Mouse (Mus musculus) heart, postnatal 0 days (tissue): ENCODE measurements around the gene Disp1.

ENCODE experiments used
- CTCF ChIP-seq: IDR thresholded peaks from 2 replicates; pipeline ENCODE4 v1.5.1; 2016; ENCODE audit warnings: antibody characterized with exemption, control low read depth, low read depth
- EP300 ChIP-seq: IDR thresholded peaks from 2 replicates; pipeline ENCODE4 v1.6.1; 2016; ENCODE audit warnings: antibody characterized with exemption, low read depth

DNA sequence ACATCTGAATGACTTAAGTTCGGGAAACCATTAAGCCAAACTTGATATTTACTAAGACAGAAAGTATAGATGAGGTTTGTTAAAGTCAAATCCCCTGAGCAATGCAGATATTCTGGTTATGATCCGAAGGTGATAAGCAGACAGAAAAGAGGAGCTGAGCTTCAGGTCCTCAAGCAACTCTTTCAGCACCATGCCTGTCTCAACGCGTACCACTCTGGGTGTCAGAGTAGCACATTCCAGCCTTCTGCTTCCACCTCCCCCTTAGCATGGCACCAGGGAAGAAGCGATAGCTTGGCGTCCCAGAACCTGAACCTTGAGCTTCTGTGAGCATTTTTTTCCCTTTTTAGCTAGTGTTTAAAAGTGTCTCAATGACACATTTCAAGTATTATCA lies 57.1 kb downstream of the Disp1 start:
- TF ChIP-seq CTCF (no peak), EP300 (no peak)
